Mouse (Mus musculus): ENCODE measurements around the gene Fmod. TPM values are rescaled to one million over a fixed set of nuclear protein-coding genes. Genes with fewer than 3 reads are reported as not detected.
A peak's percentile ranks its signal among the peaks of the same experiment; 100 is the strongest.

Gene Fmod
- polyA plus RNA-seq, 1 experiment from 2014 or later: 2.2 TPM

DNA sequence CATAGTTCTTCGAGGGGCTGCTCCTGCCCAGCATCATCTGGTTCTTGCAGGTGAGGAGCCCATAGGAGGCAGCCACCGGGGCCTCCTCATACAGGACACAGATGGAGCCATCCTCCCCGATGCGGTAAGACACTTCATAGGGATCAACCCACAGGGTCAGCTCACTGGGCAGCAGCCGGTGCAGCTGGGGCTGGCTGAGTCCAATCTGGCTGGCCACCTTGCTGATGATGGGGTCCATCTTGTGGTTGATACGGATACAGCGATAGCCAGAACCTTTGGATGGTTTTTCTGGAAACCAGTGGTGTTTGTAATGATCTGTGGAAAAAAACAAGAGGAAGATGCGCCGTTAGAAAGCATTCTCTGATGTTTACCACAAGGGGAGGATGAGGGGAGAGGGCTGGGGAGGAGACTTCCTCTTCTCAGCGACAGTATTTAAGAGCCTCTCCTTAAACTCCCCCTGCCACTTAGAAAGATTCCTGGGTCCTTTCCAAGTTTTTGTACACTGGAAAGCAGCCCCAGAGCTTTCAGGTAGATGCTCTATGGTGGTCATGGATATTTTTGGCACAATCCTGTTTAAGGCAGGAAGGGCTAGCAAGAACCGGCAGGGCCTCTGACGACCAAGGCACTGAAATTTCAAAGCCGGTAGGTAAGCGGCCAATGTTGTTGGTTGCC is 40.5 kb downstream of the Fmod start:
- Histone ChIP-seq H3K4me3 (replicated peaks) (peak overlapping the region; percentile 87), H3K27ac (peak overlapping the region; percentile 100), H3K9me3 (replicated peaks) (no peaks in the 10 kb centered on the region), H3K4me1 (replicated peaks) (peaks cover 90% of the 10 kb centered on the region), H3K27me3 (no peaks in the 10 kb centered on the region), H3K36me3 (peaks cover 39% of the 10 kb centered on the region), H3K9ac (peak overlapping the region; percentile 98), H3K4me2 (peak overlapping the region; percentile 90)
- no peak for ATAC-seq (ENCODE audit: low read depth)
- 15% methylated on average over 14 of the region's 14 CpGs for WGBS (ENCODE audit: insufficient replicate concordance)
- no peak for DNase-seq

DNA sequence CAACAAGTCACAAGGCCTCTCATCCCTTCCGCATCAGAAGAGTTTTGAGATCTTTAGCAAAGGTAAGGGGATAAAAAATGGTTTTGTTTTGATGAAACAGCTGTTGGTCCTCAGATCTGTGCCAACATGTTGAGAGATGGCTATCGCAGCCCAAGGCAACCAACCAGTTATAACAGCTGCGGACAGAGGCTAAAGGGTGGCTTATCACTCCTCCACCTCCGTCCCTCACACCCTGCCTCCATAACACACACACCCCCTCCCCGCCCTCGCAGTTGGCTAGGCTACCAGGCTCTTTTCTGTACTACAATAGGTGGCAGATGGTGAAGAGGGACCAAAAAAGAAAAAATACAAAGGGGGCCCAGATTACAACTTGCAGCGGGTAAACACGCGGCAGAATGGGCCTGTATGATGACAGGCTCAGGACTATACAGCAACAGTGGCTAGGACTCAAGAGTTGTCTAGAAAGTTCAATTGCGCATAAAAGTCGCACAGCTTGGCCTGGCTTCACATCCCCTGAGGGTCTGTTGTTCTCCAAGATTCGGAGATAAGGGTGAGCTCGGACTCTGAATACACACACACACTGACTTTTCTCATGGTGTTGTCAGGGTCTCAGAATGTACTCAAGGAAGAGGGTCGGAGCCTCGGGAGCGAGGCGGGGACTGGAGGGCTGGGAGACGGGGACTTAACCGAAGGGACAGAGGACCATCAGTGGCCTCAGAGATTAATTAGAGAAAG is 41.2 kb downstream of the Fmod start:
- DNase-seq: peak; percentile 83
- H3K4me1 ChIP-seq (replicated peaks): peaks cover 90% of the 10 kb centered on the region

DNA sequence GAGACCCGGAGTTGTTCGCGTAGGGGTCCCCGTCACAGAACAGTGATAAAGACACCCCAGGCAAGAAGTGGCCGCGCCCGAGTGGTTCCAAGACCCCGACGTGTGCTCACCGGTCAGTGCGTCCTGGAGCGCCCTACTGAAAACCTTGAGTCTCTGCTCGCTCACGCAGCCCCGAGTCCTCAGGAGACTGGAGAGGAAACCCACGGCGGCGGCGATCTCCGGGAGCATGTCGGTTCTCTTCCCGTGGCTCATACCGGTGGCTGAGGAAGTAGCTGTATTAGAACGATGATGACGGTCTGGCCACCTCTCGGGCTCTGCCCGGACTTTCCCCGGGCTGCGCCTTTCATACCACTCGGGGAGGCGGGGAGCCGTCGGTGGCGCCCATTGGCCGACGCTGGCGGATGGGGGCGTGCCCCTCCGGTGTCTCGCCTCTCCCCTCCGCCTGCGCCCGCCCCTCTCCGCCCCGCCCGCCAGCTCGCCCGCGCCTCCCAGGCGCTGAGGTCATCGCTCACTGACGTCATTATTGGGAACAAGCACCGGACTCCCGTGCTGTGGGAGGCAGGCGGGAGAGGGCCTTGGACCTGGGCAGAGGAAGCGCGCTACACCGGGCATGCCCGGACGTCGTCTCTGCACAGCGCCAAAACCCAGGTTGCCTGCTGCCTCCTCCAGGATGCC is 41.9 kb downstream of the Fmod start, which contains the start of gene Btg2:
Btg2 (minus strand) TSS at position 319 of the 675 bp plus-strand sequence.
- H3K4me1 ChIP-seq (replicated peaks): peaks cover 90% of the 10 kb centered on the region
- peak; percentile 96 for DNase-seq
- peak; percentile 85 for ATAC-seq (ENCODE audit: low read depth)

More for the DNA sequence above, 41.2 kb downstream of the Fmod start:
- H3K27ac ChIP-seq: peak overlapping the region; percentile 100
- peak; percentile 64 for ATAC-seq (ENCODE audit: low read depth)
- no peaks in the 10 kb centered on the region for H3K27me3 ChIP-seq
- H3K9me3 ChIP-seq (replicated peaks): no peaks in the 10 kb centered on the region
- WGBS (ENCODE audit: insufficient replicate concordance): 3% methylated on average over 19 of the region's 19 CpGs
- peak overlapping the region; percentile 87 for H3K4me3 ChIP-seq (replicated peaks)
- peak overlapping the region; percentile 90 for H3K4me2 ChIP-seq
- peak overlapping the region; percentile 98 for H3K9ac ChIP-seq
- peaks cover 39% of the 10 kb centered on the region for H3K36me3 ChIP-seq

DNA sequence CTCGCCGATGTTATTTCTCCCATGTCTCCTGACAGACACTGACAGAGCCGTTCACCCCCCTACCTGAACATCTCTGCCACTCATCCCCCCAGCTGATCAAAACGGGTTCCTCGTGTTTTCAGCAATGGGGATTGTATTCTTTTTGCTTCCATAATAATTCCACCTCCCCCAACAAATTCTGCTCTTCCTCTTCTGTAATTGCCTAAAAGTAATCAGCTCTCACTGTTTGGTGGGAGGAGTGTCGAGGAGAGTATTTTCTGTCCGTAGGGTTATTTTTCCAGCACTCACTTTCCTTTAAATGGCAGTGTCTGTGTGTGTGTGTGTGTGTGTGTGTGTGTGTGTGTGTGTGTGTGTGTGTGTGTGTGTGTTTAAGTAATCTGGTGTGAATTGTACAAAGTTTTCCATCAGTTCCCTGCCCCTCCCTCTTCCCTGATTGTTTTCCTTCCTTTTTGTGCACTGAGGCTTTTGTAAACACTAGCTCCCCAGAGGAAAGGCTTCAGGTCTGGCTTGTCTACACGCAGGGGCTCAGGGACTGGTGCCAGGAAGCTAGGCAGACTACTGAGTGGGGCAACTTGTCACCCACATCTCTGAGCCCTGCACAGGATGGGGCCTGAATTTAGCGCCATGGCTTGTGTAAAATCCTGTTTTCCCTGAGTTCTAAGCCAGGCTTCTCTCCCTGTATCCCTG is 42.6 kb downstream of the Fmod start:
- H3K4me3 ChIP-seq (replicated peaks): peak overlapping the region; percentile 61
- H3K9me3 ChIP-seq (replicated peaks): no peaks in the 10 kb centered on the region
- 7% methylated on average over 9 of the region's 9 CpGs for WGBS (ENCODE audit: insufficient replicate concordance)
- peak overlapping the region; percentile 82 for H3K9ac ChIP-seq
- H3K4me2 ChIP-seq: peak overlapping the region; percentile 85
- no peak for ATAC-seq (ENCODE audit: low read depth)
- H3K27ac ChIP-seq: peak overlapping the region; percentile 95
- H3K27me3 ChIP-seq: no peaks in the 10 kb centered on the region
- DNase-seq: no peak
- H3K4me1 ChIP-seq (replicated peaks): peaks cover 90% of the 10 kb centered on the region
- H3K36me3 ChIP-seq: peaks cover 33% of the 10 kb centered on the region

More for the DNA sequence above, 41.9 kb downstream of the Fmod start, which contains the start of gene Btg2:
- WGBS (ENCODE audit: insufficient replicate concordance): under 1% methylated on average over 62 of the region's 62 CpGs
- H3K36me3 ChIP-seq: peaks cover 39% of the 10 kb centered on the region
- no peaks in the 10 kb centered on the region for H3K27me3 ChIP-seq
- H3K27ac ChIP-seq: peak within 1 kb of the TSS; percentile 100
- peak within 1 kb of the TSS; percentile 98 for H3K9ac ChIP-seq
- peak within 1 kb of the TSS; percentile 87 for H3K4me3 ChIP-seq (replicated peaks)
- H3K4me2 ChIP-seq: peak within 1 kb of the TSS; percentile 90
- H3K9me3 ChIP-seq (replicated peaks): no peaks in the 10 kb centered on the region

DNA sequence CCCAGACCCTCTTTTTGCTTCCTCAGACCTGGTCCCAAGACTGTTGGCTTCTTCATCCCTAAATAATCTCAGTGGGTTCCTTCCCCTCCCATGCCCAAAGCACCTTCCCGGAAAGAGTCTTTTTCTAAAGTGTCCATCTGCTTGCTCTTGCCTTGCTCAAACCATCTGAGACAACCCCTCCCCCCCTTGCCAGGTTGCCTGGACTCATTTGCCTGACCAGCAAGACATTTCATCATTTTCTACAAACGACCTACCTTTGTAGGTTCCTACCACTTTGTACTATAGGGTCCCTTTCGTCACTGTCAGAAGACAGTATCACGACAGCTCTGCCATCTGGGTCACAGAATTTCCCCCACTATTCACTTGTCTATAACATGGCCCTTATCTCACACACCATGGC is 43.4 kb downstream of the Fmod start:
- no peak for ATAC-seq (ENCODE audit: low read depth)
- no peaks in the 10 kb centered on the region for H3K9me3 ChIP-seq (replicated peaks)
- H3K4me3 ChIP-seq (replicated peaks): no peak overlapping the region
- H3K36me3 ChIP-seq: peaks cover 25% of the 10 kb centered on the region
- peak overlapping the region; percentile 82 for H3K9ac ChIP-seq
- peak overlapping the region; percentile 85 for H3K4me2 ChIP-seq
- 48% methylated on average over 4 of the region's 4 CpGs for WGBS (ENCODE audit: insufficient replicate concordance)
- no peaks in the 10 kb centered on the region for H3K27me3 ChIP-seq
- peaks cover 90% of the 10 kb centered on the region for H3K4me1 ChIP-seq (replicated peaks)
- H3K27ac ChIP-seq: peak overlapping the region; percentile 95
- no peak for DNase-seq

DNA sequence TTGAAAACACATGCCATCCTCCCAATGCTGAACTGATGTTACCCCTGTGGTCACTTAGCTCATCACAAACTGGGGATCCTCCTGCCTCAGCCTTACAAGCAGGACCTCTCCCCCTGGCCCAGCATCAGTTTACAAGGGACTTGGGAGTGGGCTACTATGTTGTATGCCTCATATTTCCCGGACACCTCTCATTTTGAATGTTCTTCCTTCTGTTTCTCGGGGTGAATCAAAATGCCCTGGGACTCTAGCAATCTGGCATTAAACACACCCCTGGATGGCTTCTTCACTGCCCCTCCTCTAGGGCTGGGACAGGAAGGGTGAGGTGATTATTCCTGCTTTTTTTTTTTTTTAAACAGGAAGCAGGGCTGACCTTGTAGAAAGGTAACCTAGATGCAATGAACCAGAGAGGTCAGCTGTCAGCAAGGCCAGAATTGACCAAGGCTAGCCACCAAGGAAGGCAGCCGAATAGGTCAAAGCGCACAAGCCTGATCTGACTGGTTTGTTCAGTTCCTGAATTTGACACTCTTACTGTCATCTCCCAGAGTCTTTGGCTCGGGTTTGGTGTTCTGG is 43.9 kb downstream of the Fmod start:
- DNase-seq (no peak), ATAC-seq (ENCODE audit: low read depth) (no peak)
- Histone ChIP-seq H3K9ac (peak overlapping the region; percentile 82), H3K27ac (peak overlapping the region; percentile 95), H3K4me1 (replicated peaks) (peaks cover 90% of the 10 kb centered on the region), H3K4me3 (replicated peaks) (no peak overlapping the region), H3K36me3 (peaks cover 20% of the 10 kb centered on the region), H3K27me3 (no peaks in the 10 kb centered on the region), H3K9me3 (replicated peaks) (no peaks in the 10 kb centered on the region), H3K4me2 (peak overlapping the region; percentile 85; the same call in 1 of the 2 replicates)
- 73% methylated on average over 5 of the region's 5 CpGs for WGBS (ENCODE audit: insufficient replicate concordance)

- H3K27me3 ChIP-seq: no peaks in the 10 kb centered on the region
- no peaks in the 10 kb centered on the region for H3K9me3 ChIP-seq (replicated peaks)
- 22% methylated on average over 11 of the region's 11 CpGs for WGBS (ENCODE audit: insufficient replicate concordance)
- peak overlapping the region; percentile 95 for H3K27ac ChIP-seq
- peaks cover 91% of the 10 kb centered on the region for H3K4me1 ChIP-seq (replicated peaks)
- DNase-seq: peak; percentile 68
- H3K4me3 ChIP-seq (replicated peaks): no peak overlapping the region; the same call in 1 of the 2 replicates
- H3K9ac ChIP-seq: peak overlapping the region; percentile 71
- ATAC-seq (ENCODE audit: low read depth): peak; percentile 65
- H3K4me2 ChIP-seq: peak overlapping the region; percentile 56
- H3K36me3 ChIP-seq: no peaks in the 10 kb centered on the region
Measured at GRCm38 (mm10) chr1:134082987-134083516, 46.0 kb downstream of the Fmod start.

DNA sequence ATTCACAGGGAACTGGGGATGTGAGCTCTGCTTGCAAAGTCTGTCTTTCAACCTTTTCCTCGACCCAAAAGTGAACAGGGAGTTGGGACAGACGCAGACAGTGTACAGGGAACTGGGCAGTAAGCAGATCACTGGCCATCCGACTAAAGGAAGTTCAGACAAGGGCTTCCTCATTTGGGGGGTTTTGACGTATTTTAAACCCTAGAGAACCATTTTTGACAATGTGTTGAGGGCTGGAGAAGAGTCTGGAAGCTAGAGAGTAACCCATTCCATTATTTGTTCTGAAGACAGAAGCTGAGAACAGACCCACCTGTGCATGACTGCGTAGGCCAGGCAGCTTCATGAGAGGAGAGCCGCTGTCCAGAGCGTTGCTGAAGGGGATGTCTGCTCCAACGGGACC is 46.6 kb downstream of the Fmod start:
- Histone ChIP-seq H3K4me2 (peak overlapping the region; percentile 56), H3K4me1 (replicated peaks) (peaks cover 95% of the 10 kb centered on the region), H3K9ac (peak overlapping the region; percentile 71), H3K27me3 (no peaks in the 10 kb centered on the region), H3K36me3 (no peaks in the 10 kb centered on the region), H3K27ac (peak overlapping the region; percentile 95), H3K9me3 (replicated peaks) (no peaks in the 10 kb centered on the region), H3K4me3 (replicated peaks) (no peak overlapping the region)
- WGBS (ENCODE audit: insufficient replicate concordance): 65% methylated on average over 8 of the region's 8 CpGs
- DNase-seq (no peak), ATAC-seq (ENCODE audit: low read depth) (no peak)

DNA sequence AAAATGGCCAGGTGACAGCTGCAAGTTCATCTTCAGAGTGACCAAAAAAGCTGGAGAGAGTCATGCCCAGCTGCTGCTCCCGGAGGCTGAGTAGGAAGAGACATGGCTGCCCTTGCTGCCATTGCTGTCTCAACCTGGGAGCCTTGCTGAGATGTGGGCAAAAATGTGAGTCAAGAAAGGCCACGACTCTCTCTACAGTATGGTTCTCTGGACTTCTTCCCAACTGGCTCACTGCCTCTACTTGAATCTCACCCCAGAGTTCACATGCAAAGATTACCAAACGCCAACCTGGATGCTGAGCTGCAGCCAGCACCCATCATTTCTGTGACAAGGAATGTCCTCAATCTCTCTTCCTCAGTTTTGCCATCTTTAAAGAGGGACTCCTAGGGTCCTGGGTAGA is 47.1 kb downstream of the Fmod start:
- no peak overlapping the region for H3K4me3 ChIP-seq (replicated peaks)
- peaks cover 99% of the 10 kb centered on the region for H3K4me1 ChIP-seq (replicated peaks)
- WGBS (ENCODE audit: insufficient replicate concordance): 69% methylated on average over 3 of the region's 3 CpGs
- no peak for ATAC-seq (ENCODE audit: low read depth)
- H3K27me3 ChIP-seq: no peaks in the 10 kb centered on the region
- H3K27ac ChIP-seq: peak overlapping the region; percentile 95
- no peaks in the 10 kb centered on the region for H3K36me3 ChIP-seq
- no peak for DNase-seq
- H3K9ac ChIP-seq: peak overlapping the region; percentile 71
- H3K4me2 ChIP-seq: no peak overlapping the region
- H3K9me3 ChIP-seq (replicated peaks): no peaks in the 10 kb centered on the region

- WGBS (ENCODE audit: insufficient replicate concordance): 35% methylated on average over 3 of the region's 3 CpGs
- Histone ChIP-seq H3K27me3 (no peaks in the 10 kb centered on the region), H3K4me3 (replicated peaks) (peak overlapping the region; percentile 37; the same call in 1 of the 2 replicates), H3K27ac (peak overlapping the region; percentile 95), H3K4me1 (replicated peaks) (peaks cover 93% of the 10 kb centered on the region), H3K9me3 (replicated peaks) (no peaks in the 10 kb centered on the region), H3K4me2 (peak overlapping the region; percentile 69), H3K36me3 (no peaks in the 10 kb centered on the region), H3K9ac (peak overlapping the region; percentile 70)
- ATAC-seq (ENCODE audit: low read depth) (no peak), DNase-seq (no peak)
Measured at GRCm38 (mm10) chr1:134086017-134086416, 49.0 kb downstream of the Fmod start.
